Mouse (Mus musculus): ENCODE results near the gene Tgfbrap1. TPM values are rescaled to one million over a fixed set of nuclear protein-coding genes. Genes with fewer than 3 reads are reported as not detected.

Gene Tgfbrap1
- total and polyA plus RNA-seq, 3 experiments: 3.8 to 8.4 (median 6.0) TPM

GRCm38 (mm10) chr1:43131591-43131990 lies 33.2 kb upstream of the Tgfbrap1 start:
- in situ Hi-C loops (cut with MboI; ENCODE audit: low pct_ligation_motif_present, low pct_unique_long_range_greater_than_20kb, low sequenced_read_pairs): loop anchor here (25.0 kb wide), 2 partner anchors 506 to 606 kb away; partner anchors contain the start of gene 1500015O10Rik
- Histone ChIP-seq H3K4me1 (ENCODE audit: control insufficient read depth in 1 of 2, insufficient read depth in 2 of 2) (peaks cover 5 to 10% of the 10 kb centered on the region in 2 experiments; a peak in 3 of 4 replicates), H3K27me3 (replicated peaks) (no peaks in the 10 kb centered on the region), H3K79me2 (replicated peaks; ENCODE audit: control insufficient read depth, extremely low read depth, insufficient read depth, poor library complexity, severe bottlenecking) (no peaks in the 10 kb centered on the region), H3K4me2 (ENCODE audit: insufficient read depth, low read depth, poor library complexity, severe bottlenecking) (no peak overlapping the region), H3K36me3 (replicated peaks in 1 of 2; ENCODE audit: control insufficient read depth in 1 of 2, insufficient read depth in 1 of 2, low read length in 1 of 2) (no peaks in the 10 kb centered on the region), H3K9ac (ENCODE audit: insufficient read depth, low read depth) (no peak overlapping the region), H3K4me3 (replicated peaks in 1 of 3; ENCODE audit: low read depth in 2 of 3, low read length in 2 of 3, poor library complexity in 1 of 3) (no peak overlapping the region), H3K9me3 (replicated peaks; ENCODE audit: low read length) (peaks cover 3% of the 10 kb centered on the region), H3K27ac (ENCODE audit: insufficient read depth, low read depth) (no peak overlapping the region)
- dilution Hi-C loops (cut with MboI; ENCODE audit: extremely low pct_ligation_motif_present, extremely low pct_unique_long_range_greater_than_20kb, low sequenced_read_pairs): no loop called here
- TF ChIP-seq BHLHE40 (IDR thresholded peaks at IDR 0.05; ENCODE audit: low read depth, low read length) (no peak), ZKSCAN1 (IDR thresholded peaks at IDR 0.05; ENCODE audit: borderline replicate concordance, low read depth, low read length) (no peak), JUN (IDR thresholded peaks at IDR 0.05; ENCODE audit: insufficient read depth, low read depth, low read length) (no peak), CTCF (conservative IDR thresholded peaks at IDR 0.05 in 1 of 2, IDR thresholded peaks at IDR 0.05 in 1 of 2; ENCODE audit: low read depth in 2 of 2, low read length in 2 of 2) (no peak), E2F4 (IDR thresholded peaks at IDR 0.05; ENCODE audit: insufficient replicate concordance, low read depth, low read length) (no peak)
- no peak for DNase-seq (ENCODE audit: extremely low read depth)

GRCm38 (mm10) chr1:43130219-43130981 lies 32.0 kb upstream of the Tgfbrap1 start:
- TF ChIP-seq MXI1 (IDR thresholded peaks at IDR 0.05; ENCODE audit: low read depth, low read length) (no peak), ZNF384 (IDR thresholded peaks at IDR 0.05; ENCODE audit: low read depth, low read length) (no peak), SMC3 (IDR thresholded peaks at IDR 0.05; ENCODE audit: low read depth, low read length) (no peak), POLR2A (IDR thresholded peaks at IDR 0.05; ENCODE audit: low read depth, low read length) (no peak), MAFK (IDR thresholded peaks at IDR 0.05; ENCODE audit: insufficient replicate concordance, low read length) (no peak), PAX5 (IDR thresholded peaks at IDR 0.05; ENCODE audit: low read length) (no peak), HCFC1 (IDR thresholded peaks at IDR 0.05; ENCODE audit: low read depth, low read length) (no peak), USF2 (conservative IDR thresholded peaks at IDR 0.05; ENCODE audit: low read depth, low read length) (no peak), IRF4 (IDR thresholded peaks at IDR 0.05; ENCODE audit: low read depth, low read length) (no peak), MAX (IDR thresholded peaks at IDR 0.05; ENCODE audit: low read length) (no peak), KAT2A (IDR thresholded peaks at IDR 0.05; ENCODE audit: insufficient replicate concordance, low read length) (no peak), NRF1 (IDR thresholded peaks at IDR 0.05; ENCODE audit: low read depth, low read length) (no peak), TBP (conservative IDR thresholded peaks at IDR 0.05; ENCODE audit: low read depth, low read length) (no peak), CTCF (conservative IDR thresholded peaks at IDR 0.05 in 1 of 2, IDR thresholded peaks at IDR 0.05 in 1 of 2; ENCODE audit: low read depth in 2 of 2, low read length in 2 of 2) (no peak), E2F4 (IDR thresholded peaks at IDR 0.05; ENCODE audit: insufficient replicate concordance, low read depth, low read length) (no peak), TCF12 (IDR thresholded peaks at IDR 0.05; ENCODE audit: low read depth, low read length) (no peak), CHD1 (IDR thresholded peaks at IDR 0.05; ENCODE audit: low read depth, low read length) (no peak), ELF1 (IDR thresholded peaks at IDR 0.05; ENCODE audit: low read depth, low read length) (no peak)
- peaks cover 5 to 10% of the 10 kb centered on the region in 2 experiments; a peak in 3 of 4 replicates for H3K4me1 ChIP-seq (ENCODE audit: control insufficient read depth in 1 of 2, insufficient read depth in 2 of 2)
- no peaks in the 10 kb centered on the region for H3K27me3 ChIP-seq (replicated peaks)
- no peak overlapping the region for H3K27ac ChIP-seq (ENCODE audit: insufficient read depth, low read depth)
- H3K36me3 ChIP-seq (replicated peaks in 1 of 2; ENCODE audit: control insufficient read depth in 1 of 2, insufficient read depth in 1 of 2, low read length in 1 of 2): no peaks in the 10 kb centered on the region
- H3K4me3 ChIP-seq (replicated peaks in 1 of 3; ENCODE audit: low read depth in 2 of 3, low read length in 2 of 3, poor library complexity in 1 of 3): no peak overlapping the region
- dilution Hi-C loops (cut with MboI; ENCODE audit: extremely low pct_ligation_motif_present, extremely low pct_unique_long_range_greater_than_20kb, low sequenced_read_pairs) (no loop called here), in situ Hi-C loops (cut with MboI; ENCODE audit: low pct_ligation_motif_present, low pct_unique_long_range_greater_than_20kb, low sequenced_read_pairs) (loop anchor here (25.0 kb wide), 2 partner anchors 507 to 607 kb away; partner anchors contain the start of gene 1500015O10Rik)
- H3K4me2 ChIP-seq (ENCODE audit: insufficient read depth, low read depth, poor library complexity, severe bottlenecking): no peak overlapping the region
- no peaks in the 10 kb centered on the region for H3K79me2 ChIP-seq (replicated peaks; ENCODE audit: control insufficient read depth, extremely low read depth, insufficient read depth, poor library complexity, severe bottlenecking)
- H3K9me3 ChIP-seq (replicated peaks; ENCODE audit: low read length): no peaks in the 10 kb centered on the region
- H3K9ac ChIP-seq (ENCODE audit: insufficient read depth, low read depth): no peak overlapping the region
- no peak for DNase-seq (ENCODE audit: extremely low read depth)
